Mouse (Mus musculus) urinary bladder, postnatal 14 days (tissue): ENCODE data around the gene Usp53.

Source experiments
- DNase-seq: peaks from one replicate; pipeline ENCODE4 v3.0.0; 2021; ENCODE audit warnings: low spot score

Usp53 gene

GRCm38 (mm10) chr3:122984249-122985182, at the start of gene Usp53:
Gene Usp53, minus strand, starts transcription at chr3:122984510.
- DNase-seq: peak; percentile 94

- DNase-seq: no peak
These were observed 49.5 kb upstream of the Usp53 start for GRCm38 (mm10) chr3:123033804-123034203.

DNA sequence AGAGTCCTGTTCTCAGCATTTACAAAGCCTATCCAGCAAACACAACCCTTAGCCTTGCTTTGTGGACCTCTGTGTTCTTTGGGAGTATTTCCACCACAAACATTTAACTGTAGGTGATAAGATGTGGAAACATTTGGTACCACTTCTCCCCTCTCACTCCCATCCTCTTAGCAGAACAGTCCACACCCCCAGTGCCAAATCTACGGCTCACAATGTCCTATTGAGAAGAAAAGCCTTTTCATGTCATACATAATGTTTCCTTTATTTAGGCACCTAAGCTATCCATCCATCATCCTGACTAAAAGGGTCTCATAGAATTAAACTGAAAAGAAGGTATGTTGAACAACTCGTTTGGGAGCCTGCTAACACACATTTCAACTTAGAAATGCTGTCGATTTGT, 41.3 kb upstream of the Usp53 start:
- no peak for DNase-seq

DNA sequence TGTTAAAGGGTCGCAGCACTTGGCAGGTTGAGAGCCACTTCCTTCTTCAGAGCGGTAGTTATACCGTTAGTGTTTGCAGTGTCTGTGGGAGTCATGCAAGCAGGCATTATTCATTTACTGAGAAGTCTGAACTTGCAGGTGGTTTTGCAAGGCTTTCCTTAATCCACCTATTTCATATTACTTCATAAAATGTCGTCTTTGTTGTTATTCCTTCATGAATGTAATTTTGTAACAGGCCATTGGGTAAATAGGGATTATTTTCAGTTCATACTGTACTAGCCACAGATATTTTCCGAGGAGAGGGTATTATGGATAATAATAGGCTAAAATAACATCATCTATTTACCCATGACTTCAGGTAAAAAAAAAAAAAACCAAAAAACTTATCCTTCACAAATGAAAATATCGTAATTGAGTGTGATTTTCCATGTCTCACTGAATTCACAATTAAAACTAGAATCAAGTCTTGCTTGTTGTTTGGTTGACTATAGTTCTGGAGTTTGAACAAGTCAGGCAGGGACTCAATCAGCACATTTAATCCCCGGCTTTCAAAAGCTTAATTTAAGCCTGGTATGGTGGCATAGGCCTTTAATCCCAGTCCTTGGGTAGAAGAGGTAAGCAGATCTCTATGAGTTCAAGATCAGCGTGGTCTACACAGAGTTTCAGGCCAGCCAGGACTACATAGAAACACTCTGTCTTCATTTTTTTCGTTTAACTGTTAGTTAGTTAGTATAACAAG, 40.4 kb upstream of the Usp53 start:
- DNase-seq: no peak

GRCm38 (mm10) chr3:123018792-123019191, 34.5 kb upstream of the Usp53 start:
- no peak for DNase-seq

- DNase-seq: no peak
These were observed 29.2 kb upstream of the Usp53 start for GRCm38 (mm10) chr3:123013476-123013875.

DNA sequence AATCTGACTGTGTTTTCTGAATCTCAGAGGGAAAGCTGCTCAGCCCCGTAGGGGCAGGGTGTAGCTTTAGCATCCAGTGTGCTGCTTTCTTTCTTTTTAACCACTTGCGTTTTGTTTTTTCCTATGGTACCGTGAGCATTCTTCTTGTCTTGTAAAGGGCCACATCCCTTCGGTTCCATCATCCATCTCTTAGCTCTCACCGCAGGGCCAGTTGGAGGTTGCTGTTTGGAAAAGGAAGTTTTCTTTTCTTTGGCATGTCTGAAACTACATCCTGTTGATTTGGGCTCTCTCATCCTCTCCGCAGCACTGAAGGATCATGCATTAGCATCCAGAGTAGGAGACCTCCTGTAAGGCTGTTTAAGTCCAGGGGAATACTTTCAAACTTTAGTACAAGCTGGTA, 25.1 kb upstream of the Usp53 start:
- DNase-seq: no peak

- no peak for DNase-seq
These were observed 23.1 kb upstream of the Usp53 start for GRCm38 (mm10) chr3:123007386-123007785.

DNA sequence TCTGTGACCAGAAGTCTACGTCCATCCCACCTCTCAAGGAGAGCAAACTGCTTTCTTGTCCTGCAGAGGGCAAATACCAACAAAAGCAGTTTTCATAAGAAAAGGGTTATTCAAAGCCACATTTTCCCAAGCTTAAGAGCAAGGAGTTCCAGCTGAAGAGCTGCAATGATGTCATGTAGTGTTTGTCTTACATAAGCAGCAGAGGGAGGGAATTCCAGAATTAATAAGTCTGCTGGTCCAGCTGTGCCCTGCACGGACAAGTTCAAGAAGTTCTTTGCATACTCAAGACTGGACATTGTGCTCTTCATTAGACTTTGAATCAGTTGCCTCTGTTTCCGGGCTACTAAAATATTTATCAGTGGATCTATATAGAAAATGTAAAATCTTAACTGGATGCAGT, 16.7 kb upstream of the Usp53 start:
- no peak for DNase-seq

GRCm38 (mm10) chr3:122998511-122998910, 14.2 kb upstream of the Usp53 start:
- no peak for DNase-seq

DNA sequence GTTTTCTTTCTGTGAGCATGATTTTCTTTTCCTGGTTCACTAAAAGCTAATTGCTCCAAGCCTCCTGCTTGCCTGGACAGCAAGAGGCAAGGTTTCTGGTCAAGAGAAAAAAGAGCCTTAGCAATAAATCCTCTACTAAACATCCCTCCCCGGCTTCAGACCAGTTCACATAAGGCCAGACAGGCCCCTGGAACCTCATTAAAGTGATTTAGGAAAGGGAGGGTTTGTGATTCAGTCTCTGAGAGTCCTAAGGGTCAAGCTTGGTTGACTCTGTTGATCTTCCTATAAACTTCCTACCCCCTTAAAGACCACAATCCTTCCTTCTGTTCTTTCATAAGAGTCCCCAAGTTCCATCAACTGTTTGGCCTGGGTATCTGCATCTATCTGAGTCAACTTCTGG, 12.7 kb upstream of the Usp53 start:
- no peak for DNase-seq

- no peak for DNase-seq
These were observed 2.6 kb upstream of the Usp53 start for GRCm38 (mm10) chr3:122986906-122987305.

GRCm38 (mm10) chr3:122986386-122986785, 2.1 kb upstream of the Usp53 start:
- DNase-seq: peak; percentile 31

DNA sequence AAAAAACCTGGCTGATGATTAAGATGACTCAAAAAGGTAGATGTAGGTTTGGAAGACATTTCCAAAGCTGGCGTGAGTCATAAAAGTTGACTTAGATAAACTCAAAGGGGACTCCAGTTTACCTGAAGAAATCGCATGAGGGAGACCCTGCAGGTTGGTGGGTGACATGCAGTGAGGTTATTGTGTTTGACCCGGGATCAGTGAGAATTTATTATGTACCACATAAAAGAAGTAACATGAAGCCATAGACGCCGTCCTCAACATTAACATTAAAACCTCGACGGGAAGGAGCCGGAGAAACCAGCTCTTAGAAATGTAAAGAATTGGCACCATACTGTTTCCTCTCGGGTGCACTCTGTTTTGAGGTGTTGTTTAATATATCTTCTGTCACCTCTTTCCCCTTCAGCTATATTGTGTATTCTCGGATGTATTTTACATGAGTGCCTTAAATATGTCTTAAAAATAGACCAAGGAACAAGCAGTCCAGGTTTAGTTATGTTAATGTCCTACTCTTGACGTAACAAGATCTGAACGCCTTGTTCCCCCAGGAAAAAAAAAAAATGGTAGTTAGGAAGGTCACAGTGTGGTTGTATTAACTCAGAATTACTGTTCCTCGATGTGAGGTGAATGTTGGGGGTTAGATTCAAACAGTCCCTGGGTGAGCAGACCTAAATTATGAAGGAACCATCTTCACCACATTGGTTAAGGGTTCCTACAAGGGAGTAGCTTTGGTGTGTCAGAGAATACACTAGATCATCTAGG, 1.1 kb upstream of the Usp53 start:
- no peak for DNase-seq

GRCm38 (mm10) chr3:122983849-122984248, 461 bp downstream of the Usp53 start:
- DNase-seq: peak; percentile 75

DNA sequence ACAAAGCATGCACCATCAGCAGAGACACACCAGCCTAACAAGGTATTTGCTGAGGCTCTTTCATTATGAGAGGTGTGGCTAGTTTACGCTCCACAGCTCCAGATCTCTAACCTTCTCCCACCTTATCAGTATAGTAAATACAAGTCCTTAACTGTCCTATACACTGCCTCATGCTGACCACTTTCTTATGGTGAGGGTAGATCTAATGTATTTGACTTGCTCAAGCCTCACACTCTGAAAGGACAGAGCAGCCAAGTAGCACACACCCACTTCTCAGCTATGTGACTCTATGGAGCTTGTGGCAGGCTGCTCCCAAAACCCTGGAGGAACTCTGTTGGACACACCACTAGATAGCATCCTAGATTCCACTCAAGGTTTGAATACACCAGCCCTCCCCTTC, 8.3 kb downstream of the Usp53 start:
- DNase-seq: no peak

- no peak for DNase-seq
These were observed 8.9 kb downstream of the Usp53 start for GRCm38 (mm10) chr3:122975363-122975762.

DNA sequence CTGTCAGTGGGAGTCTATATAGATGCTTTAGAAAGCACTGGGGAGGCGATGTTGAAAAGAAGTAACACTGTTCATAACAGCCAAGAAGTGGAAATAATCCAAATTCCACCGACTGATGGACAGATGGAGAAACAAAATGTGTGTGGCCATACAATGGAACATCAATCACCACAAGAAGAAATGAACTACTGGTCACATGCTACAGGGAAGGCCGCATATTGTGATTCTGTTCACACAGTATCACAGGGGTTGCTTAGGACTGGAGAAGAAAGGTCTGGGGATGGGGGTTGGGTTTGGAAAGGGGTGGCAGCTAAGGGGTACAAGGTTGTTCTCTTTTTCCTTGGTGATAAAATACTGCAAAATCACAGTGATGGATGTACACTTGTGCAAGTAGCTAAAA, 9.5 kb downstream of the Usp53 start:
- no peak for DNase-seq

GRCm38 (mm10) chr3:122972126-122972822, 12.0 kb downstream of the Usp53 start:
- DNase-seq: no peak

DNA sequence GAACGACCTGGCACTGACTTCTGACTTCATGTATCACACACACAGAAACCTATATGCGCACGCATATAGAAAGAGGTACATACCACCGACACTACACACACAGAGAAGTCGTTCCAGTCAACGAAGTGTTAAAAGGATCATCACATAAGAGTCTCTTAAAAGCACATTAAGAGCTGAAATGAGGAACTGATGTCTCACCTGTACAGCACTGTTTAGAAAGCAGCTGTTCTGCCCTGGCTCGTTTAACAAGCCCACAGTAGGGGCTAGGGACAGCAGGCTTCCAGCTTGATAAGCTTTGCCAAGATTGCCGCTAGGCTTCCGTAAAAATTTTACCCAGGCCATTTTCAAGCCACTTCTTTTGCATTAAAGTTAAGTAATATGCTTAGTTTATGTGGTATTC, 15.9 kb downstream of the Usp53 start:
- DNase-seq: no peak

- DNase-seq: no peak
These were observed 20.0 kb downstream of the Usp53 start for GRCm38 (mm10) chr3:122964301-122964700.

- no peak for DNase-seq
These were observed 34.2 kb downstream of the Usp53 start for GRCm38 (mm10) chr3:122950129-122950528.
